Mouse (Mus musculus): ENCODE results near the gene Tbl1xr1.

GRCm38 (mm10) chr3:22081869-22082268, 5.4 kb downstream of the Tbl1xr1 start:
- TF ChIP-seq E2F4 (IDR thresholded peaks at IDR 0.05; ENCODE audit: insufficient read depth) (no peak), MYOD1 (IDR thresholded peaks at IDR 0.05; ENCODE audit: control insufficient read depth in 1 of 3, insufficient read length in 2 of 3, low read depth in 2 of 3) (no peak), POLR2A (IDR thresholded peaks at IDR 0.05; ENCODE audit: insufficient read length, low read depth) (no peak), MAX (IDR thresholded peaks at IDR 0.05; ENCODE audit: low read depth) (no peak), MYOG (IDR thresholded peaks at IDR 0.05; ENCODE audit: control insufficient read depth in 1 of 3, insufficient read depth in 1 of 3, insufficient read length in 2 of 3, low read depth in 2 of 3) (no peak)

Data from myocyte (in vitro differentiated cells).